21 mouse cellular contexts compared by ENCODE assay signal in the genomic region with DNA sequence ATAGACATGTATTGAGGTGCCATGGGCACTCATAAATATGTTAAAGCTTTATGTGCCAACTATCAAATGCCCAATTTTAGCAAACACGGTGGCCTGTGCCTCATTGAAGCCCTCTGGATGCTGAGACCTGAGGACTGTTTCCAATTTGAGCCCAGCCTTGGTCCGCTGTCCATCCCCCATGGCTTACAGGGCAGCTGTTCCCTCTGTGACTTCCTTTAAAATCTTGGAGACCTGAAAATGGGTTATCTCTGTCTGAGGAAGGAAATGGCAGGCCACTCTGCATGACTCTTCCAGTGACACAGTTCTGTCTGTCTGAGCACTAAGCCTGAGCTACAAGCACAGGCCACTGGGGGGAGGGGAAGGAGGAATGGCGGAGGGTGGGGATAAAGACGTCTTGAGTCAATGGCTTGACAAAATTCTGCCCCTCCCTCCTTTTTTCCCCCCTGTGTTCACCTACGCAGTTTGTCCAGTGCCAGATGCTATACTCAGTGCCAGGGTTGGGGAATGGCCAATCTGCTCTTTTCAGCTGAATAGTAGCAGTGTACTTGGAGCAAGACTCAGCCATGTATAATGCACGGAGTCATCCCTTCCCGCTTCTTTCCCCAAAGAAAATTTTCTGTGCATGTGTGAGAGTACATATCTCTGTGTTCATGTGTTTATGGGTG.
DNase-seq lines count a peak whose midpoint lies in the region; ATAC-seq and TF ChIP-seq lines count a peak whose summit lies in the region.
"Had no signal": no experiment of that assay in that cellular context is flagged by ENCODE, and none has a peak within 500 bp of the region (broad histone marks: within the 10 kb centered on the region; RNA-seq: fewer than 3 reads in every experiment).

No protein-coding gene starts in this region.

- peak; percentile 40 to 45 for DNase-seq in cerebellum, postnatal 14 days
- no peak for DNase-seq in cerebellum, adult 9-11 months
- no peak for DNase-seq in liver, postnatal 0 days
- DNase-seq in 416B (ENCODE audit: low read depth) = peak; percentile 64
- no peak for DNase-seq in urinary bladder, adult 18-20 months (ENCODE audit: low spot score in 2 of 2)
- DNase-seq in urinary bladder, adult 2 months (ENCODE audit: low spot score) = no peak
- DNase-seq: adrenal gland, postnatal 10 days; cerebellum, adult 8-10 months; embryo, embryonic 11 days; gastrocnemius, postnatal 36 days; heart, postnatal 14 days; kidney, adult 11 months; kidney, postnatal 25 days; liver, embryonic 13.5 days; lung, postnatal 10 days; right cerebral cortex, adult 18-20 months had no signal

- H3K4me2 ChIP-seq in liver, embryonic 12.5 days = no peak overlapping the region
- no peak overlapping the region for H3K4me2 ChIP-seq in liver, postnatal 0 days (ENCODE audit: low read depth, low read length)
- H3K4me2 ChIP-seq: heart, embryonic 11.5 days; hindbrain, embryonic 14.5 days; liver, embryonic 13.5 days; midbrain, embryonic 12.5 days had no signal

- peak; percentile 28; the same call in 1 of the 2 replicates for ATAC-seq in liver, embryonic 12.5 days
- ATAC-seq in liver, postnatal 0 days = no peak
- peak; percentile 38 for ATAC-seq in granulocyte monocyte progenitor cell, adult 5-6 weeks (replicated peaks; ENCODE audit: poor library complexity, severe bottlenecking)

- H3K36me3 ChIP-seq in liver, embryonic 12.5 days = no peaks in the 10 kb centered on the region
- no peaks in the 10 kb centered on the region for H3K36me3 ChIP-seq in liver, postnatal 0 days (replicated peaks; ENCODE audit: insufficient read depth, low read length)
- H3K36me3 ChIP-seq: liver, embryonic 13.5 days; midbrain, embryonic 12.5 days had no signal

- no peak overlapping the region for H3K9ac ChIP-seq in liver, embryonic 12.5 days
- H3K9ac ChIP-seq in liver, postnatal 0 days (replicated peaks) = no peak overlapping the region
- H3K9ac ChIP-seq: hindbrain, embryonic 14.5 days; liver, embryonic 13.5 days; midbrain, embryonic 12.5 days had no signal

- no peaks in the 10 kb centered on the region for H3K27me3 ChIP-seq in liver, embryonic 12.5 days (replicated peaks)
- H3K27me3 ChIP-seq in liver, postnatal 0 days (ENCODE audit: insufficient read depth, low read length) = no peaks in the 10 kb centered on the region
- H3K27me3 ChIP-seq: liver, embryonic 13.5 days; midbrain, embryonic 12.5 days had no signal

- H3K27ac ChIP-seq in liver, embryonic 12.5 days = no peak overlapping the region
- H3K27ac ChIP-seq in liver, postnatal 0 days (ENCODE audit: low read depth) = no peak overlapping the region
- H3K27ac ChIP-seq: hindbrain, embryonic 14.5 days; liver, embryonic 13.5 days; midbrain, embryonic 12.5 days had no signal

- H3K4me3 ChIP-seq in liver, embryonic 12.5 days = no peak overlapping the region
- no peak overlapping the region for H3K4me3 ChIP-seq in liver, postnatal 0 days (ENCODE audit: low read depth, low read length)
- H3K4me3 ChIP-seq: liver, embryonic 13.5 days; midbrain, embryonic 12.5 days had no signal

- no peak for TF ChIP-seq CTCF in liver, postnatal 0 days (IDR thresholded peaks at IDR 0.05; ENCODE audit: low read depth)

- no peaks in the 10 kb centered on the region for H3K9me3 ChIP-seq in liver, embryonic 12.5 days (replicated peaks)
- no peaks in the 10 kb centered on the region for H3K9me3 ChIP-seq in liver, postnatal 0 days (ENCODE audit: low read length)
- H3K9me3 ChIP-seq: liver, embryonic 13.5 days; midbrain, embryonic 12.5 days had no signal

- H3K4me1 ChIP-seq in liver, embryonic 12.5 days = peaks cover 18% of the 10 kb centered on the region
- peaks cover 32% of the 10 kb centered on the region for H3K4me1 ChIP-seq in liver, postnatal 0 days (ENCODE audit: insufficient read depth)

- WGBS in liver, embryonic 12.5 days (ENCODE audit: insufficient replicate concordance) = 48% methylated on average over 7 of the region's 7 CpGs
- WGBS in liver, postnatal 0 days (ENCODE audit: insufficient replicate concordance) = 60% methylated on average over 7 of the region's 7 CpGs

- no peak for TF ChIP-seq EP300 in liver, postnatal 0 days (IDR thresholded peaks at IDR 0.05; ENCODE audit: low read depth)

Comparison
In these comparisons a context has a peak if more than half of its experiments do, and no peak if none do; other contexts are left out.
1. DNase-seq: peak in cerebellum, postnatal 14 days (2 of 2) and 416B (single experiment); none in cerebellum, adult 9-11 months (single experiment), liver, postnatal 0 days (single experiment), urinary bladder, adult 18-20 months (0 of 2) and urinary bladder, adult 2 months (single experiment).